Mouse (Mus musculus) forebrain, postnatal 0 days (tissue): ENCODE measurements around the gene Kctd5. TPM values are rescaled to one million over a fixed set of nuclear protein-coding genes. Genes with fewer than 3 reads are reported as not detected.
A peak's percentile ranks its signal among the peaks of the same experiment; 100 is the strongest.

Experiments
- ATAC-seq: fragments of 200-750 bp; cut with Nextera tagmentation; 2 replicates; pipeline ENCODE4 v1.8.0; 2017; ENCODE audit warnings: mild to moderate bottlenecking, moderate library complexity
- DNase-seq: peaks from one replicate; pipeline ENCODE4 v3.0.0-alpha.2; 2015
- H3K27ac ChIP-seq: fragments of 300-500 bp; sonication (generic); 2 replicates; pipeline ENCODE4 v1.5.1; 2014; ENCODE audit warnings: low read depth, mild to moderate bottlenecking, antibody characterized with exemption, low read length, moderate library complexity, mixed read lengths
- H3K27me3 ChIP-seq: fragments of 300-500 bp; sonication (generic); 2 replicates; pipeline ENCODE4 v1.6.1; 2014; ENCODE audit warnings: mild to moderate bottlenecking, low read length, mixed read lengths; ENCODE audit not compliant: insufficient read depth
- H3K36me3 ChIP-seq: fragments of 300-500 bp; sonication (generic); 2 replicates; pipeline ENCODE4 v1.6.1; 2014; ENCODE audit warnings: mild to moderate bottlenecking, moderate library complexity; ENCODE audit not compliant: insufficient read depth
- H3K4me1 ChIP-seq: fragments of 300-500 bp; sonication (generic); 2 replicates; pipeline ENCODE4 v1.6.1; 2014; ENCODE audit warnings: antibody characterized with exemption; ENCODE audit not compliant: insufficient read depth
- H3K4me2 ChIP-seq: fragments of 300-500 bp; sonication (generic); 2 replicates; pipeline ENCODE4 v1.6.1; 2014; ENCODE audit warnings: low read depth, mild to moderate bottlenecking, moderate library complexity
- H3K4me3 ChIP-seq: fragments of 300-500 bp; sonication (generic); 2 replicates; pipeline ENCODE4 v1.5.1; 2014; ENCODE audit warnings: low read depth, low read length, mixed read lengths
- H3K9ac ChIP-seq: fragments of 300-500 bp; sonication (generic); 2 replicates; pipeline ENCODE4 v1.6.1; 2014; ENCODE audit warnings: mild to moderate bottlenecking
- H3K9me3 ChIP-seq: fragments of 300-500 bp; sonication (generic); 2 replicates; pipeline ENCODE4 v1.6.1; 2016; ENCODE audit warnings: low read length
- CTCF ChIP-seq: sonication (generic); IDR thresholded peaks from 2 replicates; pipeline ENCODE4 v1.5.1; 2016; ENCODE audit warnings: antibody characterized with exemption, control low read depth, low read depth
- WGBS: fragments of 180-500 bp; shearing (Covaris S2); extraction: QIAGEN DNeasy Blood & Tissue Kit; methylation state at CpG from one replicate; pipeline ENCODE4 v1.1.7; 2014; 5-methylcytosine and 5-hydroxymethylcytosine counted together
- polyA plus RNA-seq: library from polyadenylated mRNA; unstranded; fragments of >200 nt; fragmentation: Nextera tagmentation; extraction: Ambion mirVana; gene quantifications from 2 replicates; pipeline ENCODE4 v1.2.1, GENCODE M21; 2015
- total RNA-seq: library from RNA; depleted of rRNA; stranded (reverse); fragments of >200 nt; gene quantifications from 2 replicates; pipeline ENCODE4 v1.2.3, GENCODE M21; 2014; rRNA removed

Gene Kctd5
- total RNA-seq: 83.4 and 97.6 TPM in 2 replicates
- polyA plus RNA-seq: 82.2 and 87.2 TPM in 2 replicates

- WGBS: under 1% methylated on average over 55 of the region's 62 CpGs
- DNase-seq (peak; percentile 99), ATAC-seq (peak; percentile 98)
- Histone ChIP-seq H3K27me3 (no peaks in the 10 kb centered on the region), H3K27ac (peak within 1 kb of the TSS; percentile 87), H3K36me3 (peaks cover 15% of the 10 kb centered on the region), H3K4me3 (peak within 1 kb of the TSS; percentile 98), H3K9me3 (no peaks in the 10 kb centered on the region), H3K4me2 (peak within 1 kb of the TSS; percentile 65), H3K4me1 (peaks cover 5% of the 10 kb centered on the region; the same call in 1 of the 2 replicates), H3K9ac (peak within 1 kb of the TSS; percentile 92)
- no peak for TF ChIP-seq CTCF
Observed at GRCm38 (mm10) chr17:24072919-24073696, at the start of gene Kctd5. Kctd5 (minus strand) TSS chr17:24073485.

GRCm38 (mm10) chr17:24119446-24119845 is 46.2 kb upstream of the Kctd5 start:
- no peaks in the 10 kb centered on the region for H3K36me3 ChIP-seq
- 86% methylated on average over 3 of the region's 3 CpGs for WGBS
- no peak overlapping the region for H3K9ac ChIP-seq
- H3K4me2 ChIP-seq: no peak overlapping the region
- TF ChIP-seq CTCF: no peak
- ATAC-seq (no peak), DNase-seq (no peak)
- no peak overlapping the region for H3K4me3 ChIP-seq
- H3K9me3 ChIP-seq: no peaks in the 10 kb centered on the region
- H3K27me3 ChIP-seq: no peaks in the 10 kb centered on the region
- H3K4me1 ChIP-seq: peaks cover 5% of the 10 kb centered on the region; the same call in 1 of the 2 replicates
- no peak overlapping the region for H3K27ac ChIP-seq

GRCm38 (mm10) chr17:24113031-24113430 is 39.7 kb upstream of the Kctd5 start:
- TF ChIP-seq CTCF: no peak
- Histone ChIP-seq H3K4me1 (peaks cover 5% of the 10 kb centered on the region; the same call in 1 of the 2 replicates), H3K4me2 (no peak overlapping the region), H3K9me3 (no peaks in the 10 kb centered on the region), H3K4me3 (no peak overlapping the region), H3K27me3 (no peaks in the 10 kb centered on the region), H3K9ac (no peak overlapping the region), H3K27ac (no peak overlapping the region), H3K36me3 (peaks cover 4% of the 10 kb centered on the region)
- no peak for DNase-seq
- no peak for ATAC-seq
- WGBS: 77% methylated on average over 4 of the region's 4 CpGs

GRCm38 (mm10) chr17:24111256-24111655 is 38.0 kb upstream of the Kctd5 start:
- no peak overlapping the region for H3K9ac ChIP-seq
- no peak overlapping the region for H3K4me2 ChIP-seq
- no peak overlapping the region for H3K4me3 ChIP-seq
- no peak for TF ChIP-seq CTCF
- no peak overlapping the region for H3K27ac ChIP-seq
- DNase-seq (peak; percentile 13), ATAC-seq (no peak)
- no peaks in the 10 kb centered on the region for H3K27me3 ChIP-seq
- no peaks in the 10 kb centered on the region for H3K9me3 ChIP-seq
- peaks cover 6% of the 10 kb centered on the region for H3K36me3 ChIP-seq
- no peaks in the 10 kb centered on the region for H3K4me1 ChIP-seq
- WGBS: 60% methylated on average over 1 of the region's 1 CpGs

GRCm38 (mm10) chr17:24108896-24109295 is 35.6 kb upstream of the Kctd5 start:
- DNase-seq (peak; percentile 7), ATAC-seq (no peak)
- TF ChIP-seq CTCF: no peak
- Histone ChIP-seq H3K27me3 (no peaks in the 10 kb centered on the region), H3K9ac (no peak overlapping the region), H3K9me3 (no peaks in the 10 kb centered on the region), H3K4me1 (no peaks in the 10 kb centered on the region), H3K27ac (no peak overlapping the region), H3K4me2 (no peak overlapping the region), H3K36me3 (peaks cover 14% of the 10 kb centered on the region), H3K4me3 (no peak overlapping the region)
- 52% methylated on average over 1 of the region's 1 CpGs for WGBS

GRCm38 (mm10) chr17:24105111-24105510 is 31.8 kb upstream of the Kctd5 start:
- Histone ChIP-seq H3K27me3 (no peaks in the 10 kb centered on the region), H3K36me3 (peaks cover 31% of the 10 kb centered on the region), H3K9me3 (no peaks in the 10 kb centered on the region), H3K27ac (no peak overlapping the region), H3K9ac (no peak overlapping the region), H3K4me2 (no peak overlapping the region), H3K4me1 (no peaks in the 10 kb centered on the region), H3K4me3 (no peak overlapping the region)
- WGBS: 88% methylated on average over 2 of the region's 2 CpGs
- DNase-seq (no peak), ATAC-seq (no peak)
- no peak for TF ChIP-seq CTCF

GRCm38 (mm10) chr17:24098354-24098753 is 25.1 kb upstream of the Kctd5 start:
- no peak for TF ChIP-seq CTCF
- H3K4me2 ChIP-seq: no peak overlapping the region
- H3K36me3 ChIP-seq: peaks cover 35% of the 10 kb centered on the region
- H3K4me3 ChIP-seq: no peak overlapping the region
- no peaks in the 10 kb centered on the region for H3K4me1 ChIP-seq
- H3K27ac ChIP-seq: no peak overlapping the region
- no peaks in the 10 kb centered on the region for H3K9me3 ChIP-seq
- no peak for DNase-seq
- 96% methylated on average over 4 of the region's 4 CpGs for WGBS
- H3K27me3 ChIP-seq: no peaks in the 10 kb centered on the region
- no peak for ATAC-seq
- H3K9ac ChIP-seq: no peak overlapping the region
